Mouse (Mus musculus) heart, postnatal 25 days (tissue): ENCODE data around the gene Adam12. TPM values are rescaled to one million over a fixed set of nuclear protein-coding genes. Genes with fewer than 3 reads are reported as not detected.

Experiments
- DNase-seq: peaks from one replicate; pipeline ENCODE4 v3.0.0; 2022; ENCODE audit warnings: low spot score
- intact Hi-C: fragments of 180-260 bp; cut with DNase I; formaldehyde crosslinking; loops from one replicate; pipeline ENCODE4 v1.15.1; 2025
- total RNA-seq, 2 experiments: library from RNA; stranded (reverse); gene quantifications; 2 replicates each; pipeline ENCODE4 v1.2.3; 2021

Adam12 gene
- total RNA-seq, 2 experiments from 2014 or later: 0.78 to 1.4 TPM

GRCm38 (mm10) chr7:134227101-134227500 lies 4.8 kb downstream of the Adam12 start:
- DNase-seq: no peak
- intact Hi-C loops: loop anchor here (5.0 kb wide), 1 partner anchor 260 kb away; no protein-coding TSS in a partner anchor

GRCm38 (mm10) chr7:134226231-134226630 lies 5.7 kb downstream of the Adam12 start:
- DNase-seq: no peak
- intact Hi-C loops: loop anchor here (5.0 kb wide), 1 partner anchor 259 kb away; no protein-coding TSS in a partner anchor

- intact Hi-C loops: loop anchor here (5.0 kb wide), 4 partner anchors 122 to 418 kb away; no protein-coding TSS in a partner anchor
- DNase-seq: peak; percentile 45
These were observed 7.0 kb downstream of the Adam12 start for GRCm38 (mm10) chr7:134224741-134225612.

GRCm38 (mm10) chr7:134224421-134224740 lies 7.6 kb downstream of the Adam12 start:
- DNase-seq: no peak
- intact Hi-C loops: loop anchor here (5.0 kb wide), 3 partner anchors 123 to 417 kb away; no protein-coding TSS in a partner anchor

GRCm38 (mm10) chr7:134223444-134224161 lies 8.3 kb downstream of the Adam12 start:
- intact Hi-C loops: loop anchor here (1.0 to 5.0 kb wide), 4 partner anchors 124 to 416 kb away; no protein-coding TSS in a partner anchor
- peak; percentile 25 for DNase-seq

GRCm38 (mm10) chr7:134207956-134208355 lies 24.0 kb downstream of the Adam12 start:
- intact Hi-C loops: no loop called here

GRCm38 (mm10) chr7:134193089-134193488 lies 38.9 kb downstream of the Adam12 start:
- no peak for DNase-seq
- intact Hi-C loops: no loop called here

More at GRCm38 (mm10) chr7:134207956-134208355, 24.0 kb downstream of the Adam12 start:
- DNase-seq: peak; percentile 38

GRCm38 (mm10) chr7:134190101-134190500 lies 41.8 kb downstream of the Adam12 start:
- intact Hi-C loops: no loop called here
- no peak for DNase-seq

GRCm38 (mm10) chr7:134188565-134188964 lies 43.4 kb downstream of the Adam12 start:
- DNase-seq: no peak
- intact Hi-C loops: no loop called here

- DNase-seq: no peak
- intact Hi-C loops: no loop called here
These were observed 44.0 kb downstream of the Adam12 start for GRCm38 (mm10) chr7:134187946-134188345.

GRCm38 (mm10) chr7:134186497-134186896 lies 45.4 kb downstream of the Adam12 start:
- intact Hi-C loops: no loop called here
- no peak for DNase-seq

GRCm38 (mm10) chr7:134185751-134186150 lies 46.2 kb downstream of the Adam12 start:
- intact Hi-C loops: no loop called here
- DNase-seq: no peak

GRCm38 (mm10) chr7:134181717-134182116 lies 50.2 kb downstream of the Adam12 start:
- no peak for DNase-seq
- intact Hi-C loops: no loop called here

- no peak for DNase-seq
- intact Hi-C loops: no loop called here
These were observed 50.9 kb downstream of the Adam12 start for GRCm38 (mm10) chr7:134181056-134181455.

- intact Hi-C loops: no loop called here
- no peak for DNase-seq
These were observed 54.9 kb downstream of the Adam12 start for GRCm38 (mm10) chr7:134177051-134177450.

- intact Hi-C loops: no loop called here
These were observed 56.7 kb downstream of the Adam12 start for GRCm38 (mm10) chr7:134175201-134175600.

GRCm38 (mm10) chr7:134173442-134174090 lies 58.4 kb downstream of the Adam12 start:
- intact Hi-C loops: no loop called here
- no peak for DNase-seq

More at GRCm38 (mm10) chr7:134175201-134175600, 56.7 kb downstream of the Adam12 start:
- DNase-seq: no peak

- DNase-seq: no peak
- intact Hi-C loops: no loop called here
These were observed 61.6 kb downstream of the Adam12 start for GRCm38 (mm10) chr7:134170180-134170910.

- DNase-seq: no peak
- intact Hi-C loops: no loop called here
These were observed 62.2 kb downstream of the Adam12 start for GRCm38 (mm10) chr7:134169780-134170179.

- DNase-seq: no peak
- intact Hi-C loops: no loop called here
These were observed 64.4 kb downstream of the Adam12 start for GRCm38 (mm10) chr7:134167586-134167985.
